Mouse (Mus musculus): ENCODE results near the gene Sf3b5. TPM values are rescaled to one million over a fixed set of nuclear protein-coding genes. Genes with fewer than 3 reads are reported as not detected.
"Not testable (repeated sequence)": the region's sequence is repeated elsewhere in the genome, so short reads cannot be mapped to it uniquely, and the experiment has no call there.

Gene Sf3b5
- total RNA-seq, 2 experiments from 2014 or later = 10.1 to 10.3 TPM

DNA sequence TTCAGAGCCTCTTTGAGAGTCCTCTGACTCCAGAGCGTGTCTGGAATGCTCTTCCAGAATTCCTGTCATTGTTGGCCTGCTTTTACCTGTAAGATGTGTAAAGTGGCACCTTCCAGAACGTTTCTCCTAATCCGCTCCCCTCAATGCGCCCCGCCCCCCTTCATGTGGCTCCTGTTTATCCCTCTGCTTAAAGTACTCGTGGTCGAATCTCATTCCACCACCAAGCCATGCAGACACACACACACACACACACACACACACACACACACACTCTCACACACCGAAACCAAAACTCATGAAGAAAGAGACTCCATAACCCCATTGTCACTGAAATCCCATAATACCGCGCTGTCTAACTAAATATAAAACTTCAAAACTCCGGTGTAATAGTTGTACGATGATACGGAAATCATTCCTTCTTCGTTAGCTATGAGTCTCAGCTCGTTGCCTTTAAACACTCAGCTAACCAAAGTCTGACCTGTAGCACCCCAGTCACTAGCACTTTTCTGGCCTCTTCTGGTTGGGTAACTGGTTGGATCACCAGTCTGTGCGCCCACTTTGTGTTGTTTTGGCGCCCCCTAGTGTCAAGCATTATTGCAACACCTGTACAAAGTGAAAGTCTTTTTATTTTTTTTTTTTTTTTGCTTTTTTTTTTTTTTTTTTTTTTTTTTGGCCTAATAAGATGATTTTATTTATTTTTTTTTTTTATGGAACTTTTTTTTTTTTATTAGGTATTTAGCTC lies 8.2 kb upstream of the Sf3b5 start:
- DNase-seq (ENCODE audit: low spot score in 2 of 2) = peak; percentile 69 to 87

DNA sequence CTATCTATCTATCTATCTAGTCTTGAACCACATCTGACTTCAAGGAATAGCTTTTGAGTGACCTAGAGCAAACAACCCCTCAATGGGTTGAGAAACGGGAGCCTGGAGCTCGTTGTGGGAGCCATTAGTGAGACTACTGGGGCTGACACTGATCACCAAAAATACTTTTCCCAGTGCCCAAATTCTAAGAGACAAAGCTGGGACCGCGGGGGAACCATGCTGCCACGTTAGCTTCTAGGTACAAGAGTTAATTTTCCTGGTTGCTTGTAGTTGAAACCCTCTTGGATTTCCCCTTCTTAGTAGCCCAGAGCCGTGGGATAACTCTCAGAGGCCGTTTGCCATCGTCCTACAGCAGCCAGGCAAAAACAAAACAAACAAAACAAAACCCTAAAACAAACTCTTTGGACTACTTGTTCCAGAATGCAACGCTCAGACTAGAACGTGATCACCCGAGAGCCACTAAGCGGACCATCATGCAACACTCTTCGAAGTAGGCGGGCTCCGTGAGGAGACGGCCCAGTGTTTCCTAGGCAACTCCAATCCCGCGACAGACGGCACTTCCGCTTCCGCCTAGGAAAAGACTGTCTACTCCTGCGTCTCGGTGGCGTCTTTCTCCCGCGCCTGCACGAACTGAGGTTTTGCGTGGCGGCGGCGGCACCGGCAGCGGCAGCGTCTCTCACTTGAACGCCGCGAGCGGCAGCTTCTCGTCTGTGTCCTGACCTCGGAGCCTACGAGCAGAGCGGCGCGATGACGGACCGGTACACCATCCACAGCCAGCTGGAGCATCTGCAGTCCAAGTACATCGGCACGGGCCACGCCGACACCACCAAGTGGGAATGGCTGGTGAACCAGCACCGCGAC lies 3.0 kb downstream of the Sf3b5 start:
- DNase-seq (ENCODE audit: low spot score in 2 of 2) = peak; percentile 95 to 99

DNA sequence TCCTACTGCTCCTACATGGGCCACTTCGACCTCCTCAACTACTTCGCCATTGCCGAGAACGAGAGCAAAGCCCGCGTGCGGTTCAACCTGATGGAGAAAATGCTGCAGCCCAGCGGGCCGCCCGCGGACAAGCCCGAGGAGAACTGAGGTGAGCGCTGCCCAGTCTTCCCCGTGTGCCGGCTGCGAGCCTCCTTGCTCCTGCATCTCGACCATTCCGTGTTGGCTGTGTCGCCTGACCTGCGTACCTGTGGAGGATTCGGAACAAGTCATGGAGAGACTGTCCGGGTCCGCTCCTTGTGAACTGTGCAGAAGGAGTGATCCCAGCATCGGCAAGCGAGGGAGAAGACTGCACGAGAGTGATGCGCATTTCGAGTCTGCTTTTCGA lies 3.6 kb downstream of the Sf3b5 start:
- DNase-seq (ENCODE audit: low spot score in 2 of 2) = no peak

DNA sequence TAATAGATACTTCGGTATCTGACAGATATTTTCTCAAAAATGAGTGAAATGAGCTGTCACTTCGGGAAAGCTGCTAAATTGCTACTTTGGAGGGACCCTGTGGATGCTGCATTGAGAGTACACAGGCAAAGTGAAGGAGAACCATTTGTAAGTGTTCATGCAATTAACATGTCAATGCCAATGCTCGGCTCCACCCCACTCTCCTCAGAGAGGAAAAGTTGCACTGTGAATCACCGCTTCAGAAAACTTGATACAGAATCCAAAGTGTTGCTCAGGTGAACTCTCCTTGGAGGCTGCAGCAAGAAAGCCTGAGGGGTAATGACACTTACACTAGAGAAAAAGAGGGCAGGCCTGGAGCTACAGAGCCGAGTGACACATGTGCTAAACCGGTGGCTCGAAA lies 8.9 kb downstream of the Sf3b5 start:
- DNase-seq (ENCODE audit: low spot score in 2 of 2) = no peak

DNA sequence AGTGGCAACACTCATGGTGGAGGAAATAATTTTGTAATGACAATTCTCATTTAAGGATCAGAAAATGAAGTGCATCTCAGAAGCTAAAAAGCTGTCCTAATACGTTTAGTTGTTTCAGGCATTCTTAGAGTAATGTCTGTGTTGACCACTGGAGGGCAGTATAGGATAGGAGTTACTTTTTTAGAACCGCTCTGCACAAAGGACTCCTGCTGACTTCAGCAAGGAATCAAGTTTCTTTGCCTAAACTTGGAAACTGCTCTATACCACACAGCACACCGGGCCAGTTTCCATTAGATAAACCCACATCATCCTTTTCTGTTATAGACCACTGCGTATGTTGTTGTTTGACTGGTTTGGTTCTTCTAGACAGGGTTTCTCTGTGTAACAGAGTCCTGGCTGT lies 11.4 kb downstream of the Sf3b5 start:
- peak; percentile 41 to 86 for DNase-seq (ENCODE audit: low spot score in 2 of 2)

DNA sequence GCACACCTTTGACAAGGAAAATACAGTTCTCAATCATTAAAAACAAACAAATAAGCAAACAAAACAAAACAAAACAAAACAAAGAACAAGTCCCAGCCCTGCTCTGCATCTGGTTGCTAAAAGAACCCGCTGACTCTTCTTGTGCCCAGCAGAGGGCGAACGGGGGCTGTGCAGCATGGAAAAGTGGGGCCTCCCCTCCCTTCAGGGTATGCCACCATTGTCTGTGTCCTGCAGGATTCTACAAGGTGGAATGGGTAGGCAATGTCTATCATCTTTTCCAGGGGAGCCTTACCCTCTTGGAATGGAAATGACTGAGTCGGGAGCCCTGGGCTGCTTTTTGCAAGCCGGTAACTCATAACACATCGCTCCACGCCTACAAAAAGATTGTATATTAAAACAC lies 13.4 kb downstream of the Sf3b5 start:
- peak in 1 of 2 experiments; percentile 28 for DNase-seq (ENCODE audit: low spot score in 2 of 2)

DNA sequence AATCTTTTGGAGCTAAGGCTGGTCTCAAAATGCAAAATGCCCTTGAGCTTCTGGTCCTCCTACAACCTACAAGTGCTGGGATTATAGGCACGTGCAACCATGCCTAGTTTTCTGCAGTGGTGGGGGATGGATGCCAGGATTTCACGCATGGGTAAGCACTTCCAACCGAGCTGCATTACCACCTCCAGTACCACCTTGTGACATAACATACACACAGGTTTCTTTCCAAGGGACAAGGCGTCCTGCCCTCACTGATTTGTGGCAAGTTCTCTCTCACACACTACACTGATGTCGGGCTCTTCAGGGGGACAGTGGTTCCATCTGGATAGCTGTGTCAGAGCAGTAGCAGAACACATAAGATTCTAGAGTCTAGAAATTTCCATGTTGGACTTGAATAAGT lies 13.9 kb downstream of the Sf3b5 start:
- no peak for DNase-seq (ENCODE audit: low spot score in 2 of 2)

DNA sequence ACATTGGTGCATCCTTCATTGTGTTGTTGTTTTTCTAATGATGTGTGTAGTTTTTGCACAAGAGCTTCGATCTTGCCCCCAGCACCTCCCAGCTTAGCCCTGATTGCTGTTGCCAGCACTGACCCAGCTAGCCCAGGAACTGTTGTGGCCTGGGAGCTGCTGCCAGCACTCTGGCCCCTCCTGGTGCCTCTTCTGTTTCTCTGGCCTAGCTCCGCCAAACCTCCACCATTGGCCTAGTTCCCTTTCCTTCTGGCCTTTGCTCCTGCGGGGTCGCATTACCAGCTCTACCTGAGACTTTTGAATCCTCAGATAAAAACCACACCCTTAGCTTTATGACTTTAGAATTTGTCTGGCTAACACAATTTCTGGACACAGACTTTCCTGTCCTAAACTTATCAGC lies 17.0 kb downstream of the Sf3b5 start:
- DNase-seq (ENCODE audit: low spot score in 2 of 2) = no peak

DNA sequence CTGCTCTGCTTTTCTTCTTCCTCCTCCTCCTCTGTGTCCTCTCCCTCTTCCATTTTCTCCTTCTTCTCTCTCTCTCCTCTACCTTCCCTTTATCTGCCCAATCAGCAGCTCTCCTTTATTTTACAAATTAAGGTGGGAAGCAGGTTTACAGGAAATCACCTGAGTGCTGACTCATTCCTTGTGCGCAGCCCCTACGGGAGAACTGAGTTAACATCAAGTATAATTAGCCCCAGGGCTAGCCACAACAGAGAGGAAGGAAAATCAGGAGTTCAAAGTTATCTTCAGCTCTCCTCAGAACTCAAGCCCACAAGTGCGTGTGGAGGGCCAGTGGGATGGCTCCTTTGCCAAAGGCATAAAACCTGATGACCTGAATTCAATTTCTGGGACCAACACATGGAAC lies 18.8 kb downstream of the Sf3b5 start:
- DNase-seq (ENCODE audit: low spot score in 2 of 2) = not testable (repeated sequence)

DNA sequence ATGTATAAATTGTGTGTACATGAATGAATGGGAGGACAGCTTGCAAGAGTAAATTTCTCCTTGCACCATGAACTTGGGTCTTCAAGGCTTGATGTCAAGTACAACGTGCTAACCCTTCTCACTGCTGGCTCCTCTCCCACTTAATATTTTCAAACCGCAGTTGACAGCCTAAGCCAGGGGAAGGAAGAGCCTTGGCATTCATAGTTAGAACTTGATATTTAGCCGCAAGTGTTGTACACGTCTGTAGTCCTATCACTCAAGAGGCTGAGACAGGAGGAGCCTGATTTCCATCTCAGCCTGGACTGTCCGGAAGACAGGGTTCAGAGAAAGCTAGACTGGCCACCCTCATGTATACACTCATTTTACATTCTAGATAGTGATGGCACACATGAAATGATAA lies 22.6 kb downstream of the Sf3b5 start:
- DNase-seq (ENCODE audit: low spot score in 2 of 2) = no peak

DNA sequence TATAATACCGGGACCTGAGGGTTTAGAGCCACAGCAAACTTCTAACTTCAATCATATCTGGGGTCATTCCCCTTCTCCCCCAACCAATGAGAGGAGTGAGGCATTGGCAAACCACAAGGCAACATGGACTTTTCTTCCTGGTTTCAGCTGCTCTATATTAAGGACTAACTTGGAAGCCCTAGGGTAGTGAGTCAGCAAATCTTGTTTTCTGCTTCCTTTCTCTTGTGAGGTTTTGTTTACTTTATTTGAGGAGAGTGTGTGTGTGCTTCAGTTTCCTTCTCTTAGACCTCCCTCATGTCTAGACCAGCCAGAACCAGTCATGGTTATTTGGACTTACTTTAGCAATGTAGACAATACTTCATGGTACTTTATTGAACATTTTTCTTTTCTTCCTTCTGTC lies 23.1 kb downstream of the Sf3b5 start:
- DNase-seq (ENCODE audit: low spot score in 2 of 2) = no peak

DNA sequence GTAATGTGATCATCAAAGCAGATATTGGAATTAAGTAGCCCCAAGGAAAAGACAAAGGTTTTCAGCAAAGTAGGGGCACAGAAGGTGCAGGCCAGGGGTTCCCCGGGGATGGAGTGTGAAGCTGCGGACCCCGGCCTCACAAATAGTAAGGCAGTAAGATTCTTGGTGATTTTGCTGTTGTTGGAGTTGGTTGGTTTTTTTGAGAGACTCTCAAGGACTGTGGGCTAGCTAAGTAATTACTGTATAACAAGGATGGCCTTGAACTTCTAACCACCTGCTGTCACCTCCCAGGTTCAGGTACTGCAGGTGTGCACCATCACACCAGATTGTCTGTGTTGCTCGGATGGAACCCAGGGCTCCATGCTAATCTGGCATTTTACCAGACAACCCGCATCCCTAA lies 24.3 kb downstream of the Sf3b5 start:
- DNase-seq (ENCODE audit: low spot score in 2 of 2) = no peak

DNA sequence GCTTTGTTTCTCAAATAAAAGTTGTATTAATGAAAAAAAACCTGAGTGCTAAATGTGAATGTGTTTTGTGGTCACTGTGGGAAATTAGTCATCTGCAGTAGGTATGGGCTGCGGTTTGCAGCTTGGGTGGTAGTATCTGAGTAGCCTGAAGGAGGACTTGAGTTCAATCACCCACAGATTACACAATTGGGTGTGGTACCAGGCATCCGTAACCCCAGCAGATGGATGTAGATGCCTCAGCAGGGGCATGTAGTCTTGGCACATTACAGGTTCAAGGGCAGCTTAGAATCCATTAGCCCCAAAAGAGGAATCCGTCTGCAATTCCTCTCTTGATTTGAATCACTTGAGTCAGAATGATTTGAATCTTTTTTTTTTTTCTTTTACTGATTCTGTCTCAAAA lies 30.1 kb downstream of the Sf3b5 start:
- DNase-seq (ENCODE audit: low spot score in 2 of 2) = no peak

DNA sequence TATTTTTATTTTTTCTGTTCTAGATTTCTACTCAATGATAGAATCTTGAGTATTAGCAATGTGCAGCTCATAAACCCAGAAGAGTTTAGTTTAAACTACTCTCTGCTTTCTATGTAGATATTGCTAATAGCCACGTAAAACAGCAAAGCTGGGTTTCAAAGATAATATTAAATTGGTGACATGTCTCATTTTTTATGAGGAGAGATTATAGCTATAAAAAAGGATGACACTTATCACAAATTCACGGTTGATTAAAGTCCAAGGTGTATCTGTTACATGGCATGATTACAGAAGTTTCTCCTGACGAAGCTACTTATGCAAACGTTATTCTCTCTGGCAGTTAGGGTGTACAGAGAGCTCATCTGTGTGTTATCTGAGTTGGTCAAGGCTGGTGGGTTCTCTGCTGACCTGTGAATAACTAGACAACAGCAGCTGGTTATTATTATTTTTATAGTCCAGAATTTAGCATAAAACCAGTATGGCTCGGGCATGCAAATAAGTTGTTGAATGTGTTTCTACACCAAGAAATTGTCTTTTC lies 34.6 kb downstream of the Sf3b5 start:
- no peak for DNase-seq (ENCODE audit: low spot score in 2 of 2)

DNA sequence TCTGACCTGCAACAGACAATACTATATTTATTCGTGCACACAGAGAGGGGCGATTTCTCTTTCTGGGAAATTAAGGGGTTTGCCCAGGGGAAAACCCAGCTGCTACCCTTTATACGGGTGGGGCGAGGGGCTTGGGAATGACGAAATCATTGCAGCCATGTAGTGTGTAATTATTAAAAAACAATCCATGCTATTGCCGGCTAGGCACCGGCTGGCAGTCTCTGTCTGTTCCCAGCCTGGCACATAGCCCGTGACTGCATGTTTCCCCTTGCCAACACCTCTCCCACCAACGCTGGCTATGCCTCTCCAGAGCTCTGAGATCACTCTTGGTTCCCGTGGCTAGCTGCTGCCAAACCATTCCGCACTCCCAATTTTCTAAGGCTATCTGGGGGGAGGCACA lies 39.5 kb downstream of the Sf3b5 start:
- peak; percentile 68 to 85 for DNase-seq (ENCODE audit: low spot score in 2 of 2)

DNA sequence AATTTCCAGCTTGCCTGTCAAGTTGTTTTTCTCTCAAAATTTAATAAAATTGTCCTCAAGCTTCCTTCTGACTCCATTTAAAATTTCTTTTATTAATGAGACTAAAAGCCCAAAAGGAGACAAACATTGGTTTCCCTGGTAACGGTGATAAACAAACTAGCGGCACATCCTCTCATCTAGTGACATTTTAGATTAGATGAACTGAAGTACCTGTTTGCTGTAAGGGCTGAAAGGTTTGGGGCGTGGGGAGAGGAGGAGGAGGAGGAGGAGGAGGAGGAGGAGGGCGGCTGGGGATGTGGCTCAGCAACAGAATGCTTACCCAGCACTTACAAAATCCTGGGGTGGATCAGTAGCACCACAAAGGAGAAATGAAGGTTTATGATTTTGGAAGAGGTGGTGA lies 42.7 kb downstream of the Sf3b5 start:
- DNase-seq (ENCODE audit: low spot score in 2 of 2) = no peak

DNA sequence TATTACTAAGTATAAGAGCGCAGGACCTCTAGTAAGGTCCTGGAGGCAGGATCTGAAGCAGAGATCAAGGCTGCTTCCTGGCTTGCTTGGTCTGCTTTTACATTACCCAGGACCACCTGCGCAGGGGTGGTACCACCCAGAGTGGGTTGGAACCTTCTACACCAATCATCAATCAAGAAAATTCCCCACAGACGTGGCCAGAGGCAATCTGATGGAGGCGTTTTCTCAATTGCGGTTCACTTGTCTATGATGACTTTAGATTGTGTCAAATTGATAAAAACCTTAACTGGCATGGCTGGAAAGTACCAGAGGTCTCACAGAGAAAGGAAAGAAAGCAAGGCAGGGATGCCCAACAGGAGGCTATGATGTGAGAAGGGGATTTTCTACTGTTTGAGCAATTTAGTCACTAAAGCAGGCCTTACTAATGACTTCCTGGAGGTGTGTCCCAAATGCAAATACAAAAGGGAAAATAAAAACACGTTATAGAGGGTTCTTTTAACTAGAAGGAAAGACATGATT lies 51.8 kb downstream of the Sf3b5 start:
- DNase-seq (ENCODE audit: low spot score in 2 of 2) = no peak

Other genes starting within 250 kb of the Sf3b5 start
- 10 to 100 TPM; 32.8 to 34.3 TPM for gene Utrn, start 136.0 kb upstream of the Sf3b5 start, total RNA-seq (2021)
- under 1 TPM; 0.13 to 0.37 TPM for gene Stx11, start 41.0 kb upstream of the Sf3b5 start, total RNA-seq (2021)
- gene Plagl1, start 55.2 kb downstream of the Sf3b5 start, total RNA-seq (2021) = 10 to 100 TPM; 26.3 to 28.2 TPM
- not detected for gene Zc2hc1b, start 172.7 kb downstream of the Sf3b5 start, total RNA-seq (2021)
- 10 to 100 TPM; 20.6 to 22.4 TPM for gene Ltv1, start 187.8 kb downstream of the Sf3b5 start, total RNA-seq (2021)

Data from layer of hippocampus, adult 18-20 months (tissue).